Mouse (Mus musculus): ENCODE data around the gene Lrrc55. TPM values are rescaled to one million over a fixed set of nuclear protein-coding genes. Genes with fewer than 3 reads are reported as not detected.

The Lrrc55 gene
- total RNA-seq, 2 experiments from 2014 or later: 2.1 to 2.7 TPM

GRCm38 (mm10) chr2:85168327-85168726 is 28.7 kb downstream of the Lrrc55 start:
- no peak for DNase-seq

- DNase-seq: peak; percentile 9
Observed at GRCm38 (mm10) chr2:85167624-85168023, 29.4 kb downstream of the Lrrc55 start.

- DNase-seq: peak; percentile 24
Observed at GRCm38 (mm10) chr2:85163311-85164047, 33.5 kb downstream of the Lrrc55 start.

GRCm38 (mm10) chr2:85161638-85162093 is 35.3 kb downstream of the Lrrc55 start:
- DNase-seq: no peak

GRCm38 (mm10) chr2:85160901-85161637 is 35.9 kb downstream of the Lrrc55 start:
- no peak for DNase-seq

- no peak for DNase-seq
Observed at GRCm38 (mm10) chr2:85157382-85157781, 39.6 kb downstream of the Lrrc55 start.

- DNase-seq: no peak
Observed at GRCm38 (mm10) chr2:85156136-85156535, 40.9 kb downstream of the Lrrc55 start.

- peak; percentile 29 for DNase-seq
Observed at GRCm38 (mm10) chr2:85155334-85155733, 41.7 kb downstream of the Lrrc55 start.

- DNase-seq: no peak
Observed at GRCm38 (mm10) chr2:85151233-85151632, 45.8 kb downstream of the Lrrc55 start.

- no peak for DNase-seq
Observed at GRCm38 (mm10) chr2:85150373-85150772, 46.6 kb downstream of the Lrrc55 start.

GRCm38 (mm10) chr2:85147481-85147880 is 49.5 kb downstream of the Lrrc55 start:
- DNase-seq: no peak

GRCm38 (mm10) chr2:85145346-85145745 is 51.7 kb downstream of the Lrrc55 start:
- no peak for DNase-seq

GRCm38 (mm10) chr2:85144908-85145307 is 52.1 kb downstream of the Lrrc55 start:
- no peak for DNase-seq

GRCm38 (mm10) chr2:85140833-85141232 is 56.2 kb downstream of the Lrrc55 start:
- DNase-seq: no peak

GRCm38 (mm10) chr2:85139846-85140245 is 57.2 kb downstream of the Lrrc55 start:
- DNase-seq: no peak

- DNase-seq: no peak
Observed at GRCm38 (mm10) chr2:85139393-85139792, 57.6 kb downstream of the Lrrc55 start.

GRCm38 (mm10) chr2:85138143-85138542 is 58.9 kb downstream of the Lrrc55 start:
- no peak for DNase-seq

- DNase-seq: no peak
Observed at GRCm38 (mm10) chr2:85137601-85138140, 59.3 kb downstream of the Lrrc55 start.

- DNase-seq: no peak
Observed at GRCm38 (mm10) chr2:85136831-85137520, 60.0 kb downstream of the Lrrc55 start.

GRCm38 (mm10) chr2:85136089-85136488 is 60.9 kb downstream of the Lrrc55 start, which contains the start of gene Aplnr:
Aplnr (plus strand) TSS chr2:85136225.
- peak; percentile 46 for DNase-seq

GRCm38 (mm10) chr2:85135099-85135498 is 61.9 kb downstream of the Lrrc55 start:
- no peak for DNase-seq

- no peak for DNase-seq
Observed at GRCm38 (mm10) chr2:85132204-85132603, 64.8 kb downstream of the Lrrc55 start.

- no peak for DNase-seq
Observed at GRCm38 (mm10) chr2:85131724-85132123, 65.3 kb downstream of the Lrrc55 start.

Measured in heart, postnatal 4 days (tissue).